Comparison of ENCODE assay signal across 8 mouse cellular contexts in genomic region chr3:94837183-94837890, GRCm38 (mm10). TPM values are rescaled to one million over a fixed set of nuclear protein-coding genes. Genes with fewer than 3 reads are reported as not detected.
DNase-seq lines count a peak whose midpoint lies in the region; ATAC-seq lines count a peak whose summit lies in the region.

Gene Pogz (plus strand): TSS chr3:94837567.

- no peaks in the 10 kb centered on the region for H3K36me3 ChIP-seq in heart, embryonic 10.5 days
- no peaks in the 10 kb centered on the region for H3K36me3 ChIP-seq in kidney, embryonic 15.5 days

- H3K9me3 ChIP-seq in heart, embryonic 10.5 days = no peaks in the 10 kb centered on the region
- 0 out of 2 replicates have a peak, but pooled peaks cover 3% of the 10 kb centered on the region for H3K9me3 ChIP-seq in kidney, embryonic 15.5 days (replicated peaks)

- peak within 1 kb of the TSS; percentile 99 for H3K27ac ChIP-seq in heart, embryonic 10.5 days
- H3K27ac ChIP-seq in kidney, embryonic 15.5 days = peak within 1 kb of the TSS; percentile 95

- peak; percentile 98 for ATAC-seq in erythroblast, adult 5-6 weeks (replicated peaks; ENCODE audit: low FRiP score, poor library complexity, severe bottlenecking)
- peak; percentile 95 for ATAC-seq in kidney, embryonic 15.5 days (replicated peaks; ENCODE audit: low FRiP score)
- ATAC-seq in monocyte, adult 5-6 weeks (replicated peaks; ENCODE audit: insufficient number of reproducible peaks, low FRiP score, low TSS enrichment, poor library complexity, severe bottlenecking) = peak; percentile 95

- peak within 1 kb of the TSS; percentile 74 for H3K9ac ChIP-seq in kidney, embryonic 15.5 days

- H3K4me1 ChIP-seq in heart, embryonic 10.5 days = peaks cover 22% of the 10 kb centered on the region
- peaks cover 20% of the 10 kb centered on the region for H3K4me1 ChIP-seq in kidney, embryonic 15.5 days

- H3K4me2 ChIP-seq in kidney, embryonic 15.5 days = peak within 1 kb of the TSS; percentile 66

- peak within 1 kb of the TSS; percentile 82 for H3K4me3 ChIP-seq in heart, embryonic 10.5 days
- peak within 1 kb of the TSS; percentile 74 for H3K4me3 ChIP-seq in kidney, embryonic 15.5 days (replicated peaks)

- 1% methylated on average over 56 of the region's 57 CpGs for WGBS in heart, embryonic 10.5 days
- under 1% methylated on average over 47 of the region's 57 CpGs for WGBS in kidney, embryonic 15.5 days

- no peaks in the 10 kb centered on the region for H3K27me3 ChIP-seq in heart, embryonic 10.5 days (ENCODE audit: insufficient read depth, poor library complexity, severe bottlenecking)
- no peaks in the 10 kb centered on the region for H3K27me3 ChIP-seq in kidney, embryonic 15.5 days

- peak; percentile 96 for DNase-seq in B cell, adult 2 months
- DNase-seq in brain, adult 2 months (ENCODE audit: low read depth, low spot score) = peak; percentile 100
- peak; percentile 98 for DNase-seq in heart, embryonic 10.5 days (ENCODE audit: low spot score)
- peak; percentile 92 for DNase-seq in liver
- peak; percentile 90 to 95 for DNase-seq in spleen, postnatal 4 days (ENCODE audit: low spot score in 2 of 2)

RNA-seq across cellular contexts. Expression of gene Pogz, which starts in this region (rescaled TPM):
- total RNA-seq in erythroblast, adult 5-6 weeks (2015; ENCODE audit: low replicate concordance) = 13.6 and 25.0 TPM in 2 replicates
- total RNA-seq in erythroblast, adult 5-6 weeks (2017; ENCODE audit: low replicate concordance) = 9.7 and 10.0 TPM in 2 replicates
- 11.8 and 13.2 TPM in 2 replicates for polyA plus RNA-seq in heart, embryonic 10.5 days (2016; fragmentation: Nextera tagmentation; extraction: Ambion mirVana)
- 17.4 and 18.8 TPM in 2 replicates for polyA plus RNA-seq in kidney, embryonic 15.5 days (2015; fragmentation: Nextera tagmentation; extraction: Ambion mirVana)
- 14.4 to 29.8 TPM (median 15.6 TPM) in 3 replicates for total RNA-seq in monocyte, adult 5-6 weeks (2017)

Comparison
In these comparisons a context has a peak if more than half of its experiments do, and no peak if none do; other contexts are left out.
1. Peak in every context shown above with its lines: DNase-seq, ATAC-seq, H3K4me3 ChIP-seq and H3K27ac ChIP-seq.